Mouse (Mus musculus) neural tube, embryonic 15.5 days (tissue): ENCODE results near the gene Zscan10. TPM values are rescaled to one million over a fixed set of nuclear protein-coding genes. Genes with fewer than 3 reads are reported as not detected.
A peak's percentile ranks its signal among the peaks of the same experiment; 100 is the strongest.
"Not testable (repeated sequence)": the region's sequence is repeated elsewhere in the genome, so short reads cannot be mapped to it uniquely, and the experiment has no call there.

Experiments used
- ATAC-seq: fragments of 200-750 bp; cut with Nextera tagmentation; 2 replicates; pipeline ENCODE4 v1.8.0; 2017; ENCODE audit warnings: mild to moderate bottlenecking, moderate TSS enrichment, moderate library complexity; ENCODE audit not compliant: low FRiP score
- H3K27ac ChIP-seq: fragments of 300-500 bp; sonication (generic); replicated peaks from 2 replicates; pipeline ENCODE4 v1.5.1; 2015; ENCODE audit warnings: mild to moderate bottlenecking, inconsistent platforms
- H3K27me3 ChIP-seq: fragments of 300-500 bp; sonication (generic); replicated peaks from 2 replicates; pipeline ENCODE4 v1.6.1; 2015; ENCODE audit warnings: inconsistent platforms
- H3K36me3 ChIP-seq: fragments of 300-500 bp; sonication (generic); 2 replicates; pipeline ENCODE4 v1.6.1; 2015; ENCODE audit warnings: inconsistent platforms
- H3K4me1 ChIP-seq: fragments of 300-500 bp; sonication (generic); 2 replicates; pipeline ENCODE4 v1.6.1; 2015; ENCODE audit warnings: inconsistent platforms
- H3K4me2 ChIP-seq: fragments of 300-500 bp; sonication (generic); 2 replicates; pipeline ENCODE4 v1.6.1; 2015; ENCODE audit warnings: inconsistent platforms, mild to moderate bottlenecking, moderate library complexity
- H3K4me3 ChIP-seq: fragments of 300-500 bp; sonication (generic); replicated peaks from 2 replicates; pipeline ENCODE4 v1.5.1; 2015; ENCODE audit warnings: mild to moderate bottlenecking, inconsistent platforms
- H3K9ac ChIP-seq: fragments of 300-500 bp; sonication (generic); replicated peaks from 2 replicates; pipeline ENCODE4 v1.6.1; 2015; ENCODE audit warnings: mild to moderate bottlenecking, inconsistent platforms
- H3K9me3 ChIP-seq: fragments of 300-500 bp; sonication (generic); replicated peaks from 2 replicates; pipeline ENCODE4 v1.6.1; 2016; ENCODE audit warnings: inconsistent platforms
- whole genome bisulfite sequencing: fragments of 180-500 bp; shearing (Covaris S2); methylation state at CpG from one replicate; pipeline ENCODE4 v1.1.7; 2015; ENCODE audit warnings: mixed read lengths; 5-methylcytosine and 5-hydroxymethylcytosine counted together
- polyA plus RNA-seq: library from polyadenylated mRNA; unstranded; fragments of >200 nt; fragmentation: Nextera tagmentation; extraction: Ambion mirVana; gene quantifications from 2 replicates; pipeline ENCODE4 v1.2.1, GENCODE M21; 2015

Gene Zscan10
- polyA plus RNA-seq, 1 experiment from 2014 or later = not detected

DNA sequence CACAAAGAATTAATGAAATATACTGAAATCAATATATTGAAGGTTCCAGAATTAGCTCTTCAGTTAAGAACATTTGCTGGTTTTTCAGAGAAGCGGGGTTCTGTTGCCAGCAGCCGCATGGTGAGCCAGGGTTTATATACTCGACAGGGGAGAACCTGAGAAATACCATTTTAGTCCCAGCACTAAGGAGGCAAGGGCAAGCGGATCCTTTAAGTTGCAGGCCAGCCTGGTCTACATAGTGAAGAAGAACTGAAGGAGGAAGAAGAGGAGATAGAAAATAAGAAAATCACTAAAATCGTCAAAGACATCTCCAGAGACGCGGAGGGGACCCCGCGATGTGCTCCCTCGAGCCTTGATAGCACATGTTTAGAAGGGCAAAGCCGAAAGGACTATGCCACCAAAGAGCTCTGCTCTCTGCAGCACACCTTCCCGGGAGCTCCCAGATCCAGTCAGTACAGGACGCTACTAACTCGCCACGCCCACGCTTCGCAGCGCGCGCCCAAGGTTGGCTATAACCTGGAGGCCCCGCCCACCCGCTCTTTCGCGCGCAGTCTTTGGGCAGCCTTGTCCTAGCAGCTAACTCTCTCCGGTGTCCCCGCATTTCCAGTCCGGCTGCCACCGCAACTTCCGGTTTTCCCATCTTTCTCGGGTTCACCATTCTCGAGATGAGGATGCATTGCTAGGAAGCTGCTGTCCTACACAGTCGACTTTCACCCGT is 8.3 kb upstream of the Zscan10 start:
- ATAC-seq = peak; percentile 100
- Histone ChIP-seq H3K4me3 (peak overlapping the region; percentile 52), H3K9me3 (no peaks in the 10 kb centered on the region), H3K27me3 (no peaks in the 10 kb centered on the region), H3K4me1 (peaks cover 11% of the 10 kb centered on the region; the same call in 1 of the 2 replicates), H3K36me3 (no peaks in the 10 kb centered on the region), H3K9ac (peak overlapping the region; percentile 64), H3K27ac (peak overlapping the region; percentile 86), H3K4me2 (peak overlapping the region; percentile 84)
- WGBS = 7% methylated on average over 34 of the region's 34 CpGs

DNA sequence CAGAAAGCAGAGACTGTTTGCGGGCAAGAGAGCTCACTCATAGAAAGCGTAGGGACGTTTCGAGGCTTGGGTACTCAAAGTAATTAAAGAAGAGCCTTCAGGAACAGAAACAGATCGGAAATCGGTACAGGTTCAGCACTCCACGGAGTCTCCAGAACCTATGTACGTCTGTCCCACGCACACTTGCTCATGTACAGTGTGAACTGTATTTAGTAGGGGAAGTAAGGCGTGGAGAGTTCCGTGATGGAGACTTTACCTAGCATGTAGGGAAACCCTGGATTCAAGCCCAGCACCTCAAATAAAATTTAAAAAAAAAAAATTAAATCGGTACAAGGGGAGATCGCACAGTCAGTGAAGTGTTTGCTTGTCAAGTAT is 7.7 kb upstream of the Zscan10 start:
- Histone ChIP-seq H3K36me3 (no peaks in the 10 kb centered on the region), H3K27me3 (no peaks in the 10 kb centered on the region), H3K4me2 (peak overlapping the region; percentile 84), H3K27ac (peak overlapping the region; percentile 86), H3K9me3 (no peaks in the 10 kb centered on the region), H3K9ac (peak overlapping the region; percentile 64), H3K4me1 (peaks cover 11% of the 10 kb centered on the region; the same call in 1 of the 2 replicates), H3K4me3 (peak overlapping the region; percentile 52)
- 14% methylated on average over 13 of the region's 13 CpGs for WGBS
- peak; percentile 80 for ATAC-seq

- H3K4me2 ChIP-seq, H3K4me3 ChIP-seq, H3K9ac ChIP-seq, H3K27ac ChIP-seq, ATAC-seq, H3K36me3 ChIP-seq, H3K9me3 ChIP-seq, H3K27me3 ChIP-seq: not testable (repeated sequence)
- H3K4me1 ChIP-seq = peaks cover 25% of the 10 kb centered on the region
- WGBS = 78% methylated on average over 4 of the region's 4 CpGs
Measured at GRCm38 (mm10) chr17:23595139-23595538, 5.5 kb upstream of the Zscan10 start.

- Histone ChIP-seq H3K27me3 (no peaks in the 10 kb centered on the region), H3K4me2 (peak within 1 kb of the TSS; percentile 63), H3K9me3 (no peaks in the 10 kb centered on the region), H3K9ac (peak within 1 kb of the TSS; percentile 23), H3K27ac (peak within 1 kb of the TSS; percentile 63), H3K36me3 (no peaks in the 10 kb centered on the region), H3K4me1 (peaks cover 14% of the 10 kb centered on the region), H3K4me3 (peak within 1 kb of the TSS; percentile 41)
- peak; percentile 89 for ATAC-seq
- WGBS = 11% methylated on average over 31 of the region's 31 CpGs
Measured at GRCm38 (mm10) chr17:23598582-23599552, 1.8 kb upstream of the Zscan10 start, which contains the start of gene Zfp13. TSS of gene Zfp13 (minus strand) at chr17:23599487.

- 44% methylated on average over 7 of the region's 7 CpGs for WGBS
- Histone ChIP-seq H3K27me3 (no peaks in the 10 kb centered on the region), H3K27ac (peak overlapping the region; percentile 63), H3K9ac (peak overlapping the region; percentile 23), H3K4me3 (peak overlapping the region; percentile 41), H3K36me3 (no peaks in the 10 kb centered on the region), H3K4me1 (peaks cover 14% of the 10 kb centered on the region), H3K4me2 (peak overlapping the region; percentile 63), H3K9me3 (no peaks in the 10 kb centered on the region)
- ATAC-seq = no peak; the same call in 1 of the 2 replicates
Measured at GRCm38 (mm10) chr17:23599605-23600063, 1.0 kb upstream of the Zscan10 start.

DNA sequence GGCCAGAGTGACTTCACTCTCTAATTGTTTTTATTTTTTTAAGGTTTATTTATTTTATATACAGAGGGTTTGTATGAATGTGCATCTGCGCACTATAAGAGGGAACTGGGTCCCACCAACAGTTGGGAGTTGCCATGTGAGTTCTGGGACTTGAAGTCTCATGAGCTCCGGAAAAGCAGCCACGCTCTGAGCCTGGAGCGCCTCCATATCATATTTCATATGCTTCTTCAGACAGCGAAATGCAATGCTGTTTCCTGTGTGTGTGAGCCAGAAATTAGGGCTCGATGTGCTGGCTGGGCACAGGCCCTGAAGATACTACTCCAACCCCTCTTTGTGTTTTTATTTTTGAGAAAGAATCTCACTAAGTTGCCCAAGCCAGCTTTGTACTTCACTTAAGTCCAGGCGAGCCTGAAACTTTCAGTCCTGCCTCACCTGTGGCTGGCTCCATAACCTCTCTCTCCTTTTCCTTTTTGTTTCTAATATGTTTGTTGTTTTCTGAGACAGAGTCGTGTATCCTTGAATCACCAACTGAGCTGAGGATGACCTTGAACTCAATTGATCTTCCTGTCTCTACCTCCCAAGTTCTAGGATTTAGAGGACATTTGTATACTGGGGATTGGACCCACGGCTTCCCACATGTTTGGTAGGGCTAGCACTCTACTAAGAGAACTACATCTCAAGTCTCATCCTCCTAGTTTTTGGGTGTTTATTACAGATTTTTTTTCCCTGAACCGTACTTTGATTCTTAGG is 1.4 kb downstream of the Zscan10 start:
- Histone ChIP-seq H3K27me3 (no peaks in the 10 kb centered on the region), H3K4me2 (no peak overlapping the region), H3K9ac (no peak overlapping the region), H3K4me3 (no peak overlapping the region), H3K27ac (no peak overlapping the region), H3K36me3 (no peaks in the 10 kb centered on the region), H3K4me1 (peaks cover 14% of the 10 kb centered on the region), H3K9me3 (no peaks in the 10 kb centered on the region)
- WGBS = 56% methylated on average over 10 of the region's 10 CpGs
- ATAC-seq = no peak

- no peak overlapping the region for H3K27ac ChIP-seq
- ATAC-seq = no peak
- H3K27me3 ChIP-seq = no peaks in the 10 kb centered on the region
- no peak overlapping the region for H3K4me2 ChIP-seq
- H3K9me3 ChIP-seq = no peaks in the 10 kb centered on the region
- no peaks in the 10 kb centered on the region for H3K36me3 ChIP-seq
- H3K4me3 ChIP-seq = no peak overlapping the region
- peaks cover 14% of the 10 kb centered on the region for H3K4me1 ChIP-seq
- 40% methylated on average over 8 of the region's 8 CpGs for WGBS
- no peak overlapping the region for H3K9ac ChIP-seq
Measured at GRCm38 (mm10) chr17:23603077-23603476, 2.4 kb downstream of the Zscan10 start.

GRCm38 (mm10) chr17:23603542-23603941 is 2.9 kb downstream of the Zscan10 start:
- no peak for ATAC-seq
- Histone ChIP-seq H3K4me3 (no peak overlapping the region), H3K9ac (no peak overlapping the region), H3K27me3 (no peaks in the 10 kb centered on the region), H3K4me2 (no peak overlapping the region), H3K4me1 (peaks cover 11% of the 10 kb centered on the region), H3K36me3 (no peaks in the 10 kb centered on the region), H3K9me3 (no peaks in the 10 kb centered on the region), H3K27ac (no peak overlapping the region)
- 57% methylated on average over 2 of the region's 2 CpGs for WGBS

DNA sequence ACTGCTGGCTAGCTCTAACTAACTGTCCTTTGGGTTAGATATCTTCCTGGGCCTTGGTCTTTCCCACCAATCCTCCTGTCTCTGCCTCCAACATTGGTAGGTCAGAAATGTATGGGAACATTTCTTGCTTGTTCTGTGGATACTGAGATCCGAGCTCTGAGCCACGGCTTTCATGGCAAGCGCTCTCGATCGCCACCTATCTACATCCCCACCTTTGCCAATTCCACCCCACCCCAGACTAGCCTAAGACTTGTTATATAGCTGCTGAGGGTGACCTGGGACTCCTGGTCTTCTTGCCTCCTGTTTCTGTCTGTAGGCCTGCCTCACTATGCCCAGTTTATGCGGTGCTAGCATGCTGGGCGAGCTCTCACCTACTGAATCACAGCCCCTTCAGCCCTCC is 3.7 kb downstream of the Zscan10 start:
- H3K27me3 ChIP-seq = no peaks in the 10 kb centered on the region
- H3K4me3 ChIP-seq = no peak overlapping the region
- no peak overlapping the region for H3K9ac ChIP-seq
- H3K4me1 ChIP-seq = 0 out of 2 replicates have a peak, but pooled peaks cover 4% of the 10 kb centered on the region
- no peak overlapping the region for H3K4me2 ChIP-seq
- no peaks in the 10 kb centered on the region for H3K36me3 ChIP-seq
- ATAC-seq = no peak
- H3K9me3 ChIP-seq = no peaks in the 10 kb centered on the region
- H3K27ac ChIP-seq = no peak overlapping the region
- WGBS = 75% methylated on average over 7 of the region's 7 CpGs

DNA sequence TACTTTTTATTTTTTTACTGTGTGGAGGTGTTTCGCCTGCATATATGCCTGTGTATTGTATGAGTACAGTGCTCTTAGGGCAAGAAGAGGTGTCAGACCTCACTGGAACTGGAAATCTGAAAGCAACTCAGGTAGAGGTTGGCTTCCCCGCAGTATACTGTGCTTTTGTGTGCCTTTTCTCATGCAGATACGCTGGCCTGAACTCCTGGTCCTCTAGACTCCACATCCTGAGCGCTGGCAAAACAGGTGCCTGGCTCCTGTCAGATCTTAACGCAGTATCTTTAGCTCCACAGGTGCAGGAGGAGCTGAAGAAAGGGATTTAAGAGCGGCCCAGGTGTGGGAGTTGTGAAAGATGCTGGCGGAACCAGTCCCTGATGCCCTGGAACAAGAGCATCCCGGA is 4.6 kb downstream of the Zscan10 start:
- H3K27me3 ChIP-seq = no peaks in the 10 kb centered on the region
- H3K4me1 ChIP-seq = no peaks in the 10 kb centered on the region
- H3K4me3 ChIP-seq = no peak overlapping the region
- no peak overlapping the region for H3K9ac ChIP-seq
- no peaks in the 10 kb centered on the region for H3K9me3 ChIP-seq
- no peak overlapping the region for H3K4me2 ChIP-seq
- no peaks in the 10 kb centered on the region for H3K36me3 ChIP-seq
- no peak for ATAC-seq
- no peak overlapping the region for H3K27ac ChIP-seq
- WGBS = 90% methylated on average over 8 of the region's 8 CpGs

DNA sequence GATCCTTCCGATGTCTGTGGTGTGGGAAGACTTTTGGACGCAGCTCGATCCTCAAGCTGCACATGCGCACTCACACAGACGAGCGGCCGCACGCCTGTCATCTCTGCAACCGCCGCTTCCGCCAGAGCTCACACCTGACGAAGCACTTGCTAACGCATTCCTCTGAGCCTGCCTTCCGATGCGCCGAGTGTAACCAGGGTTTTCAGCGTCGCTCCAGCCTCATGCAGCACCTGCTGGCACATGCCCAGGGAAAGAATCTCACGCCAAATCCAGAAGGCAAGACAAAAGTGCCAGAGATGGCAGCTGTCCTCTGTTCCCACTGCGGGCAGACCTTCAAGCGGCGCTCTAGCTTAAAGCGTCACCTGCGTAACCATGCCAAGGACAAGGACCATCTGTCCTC is 9.0 kb downstream of the Zscan10 start:
- H3K36me3 ChIP-seq = no peaks in the 10 kb centered on the region
- ATAC-seq = no peak
- no peaks in the 10 kb centered on the region for H3K9me3 ChIP-seq
- H3K4me2 ChIP-seq = no peak overlapping the region
- H3K4me3 ChIP-seq = no peak overlapping the region
- H3K27me3 ChIP-seq = no peaks in the 10 kb centered on the region
- 95% methylated on average over 24 of the region's 24 CpGs for WGBS
- H3K27ac ChIP-seq = no peak overlapping the region
- no peaks in the 10 kb centered on the region for H3K4me1 ChIP-seq
- no peak overlapping the region for H3K9ac ChIP-seq
